Mouse (Mus musculus) lung, adult 2 months (tissue): ENCODE data around the gene Asb6.

ENCODE experiments used
- CTCF ChIP-seq: fragments of 200-500 bp; IDR thresholded peaks from 2 replicates; pipeline ENCODE4 v1.5.1; 2011; ENCODE audit warnings: mild to moderate bottlenecking, low read length, control low read depth; ENCODE audit not compliant: insufficient read depth
- POLR2A ChIP-seq: fragments of 200-500 bp; IDR thresholded peaks from 2 replicates; pipeline ENCODE4 v1.6.1; 2011; ENCODE audit warnings: low read depth, mild to moderate bottlenecking, control low read depth, low read length, borderline replicate concordance; ENCODE audit errors: extremely low read depth

- TF ChIP-seq CTCF (no peak), POLR2A (no peak)
Observed at GRCm38 (mm10) chr2:30819873-30820272, 10.3 kb downstream of the Asb6 start.
